Mouse (Mus musculus) G1E (cell line): ENCODE data around the gene Nacc2. TPM values are rescaled to one million over a fixed set of nuclear protein-coding genes. Genes with fewer than 3 reads are reported as not detected.

Experiments used
- ATAC-seq: 2 replicates; pipeline ENCODE4 v1.8.0; 2016; ENCODE audit warnings: mild to moderate bottlenecking; ENCODE audit not compliant: insufficient number of reproducible peaks, poor library complexity, low FRiP score, severe bottlenecking; ENCODE audit errors: extremely low read depth
- DNase-seq: peaks from one replicate; pipeline ENCODE4 v3.0.0; 2012; ENCODE audit warnings: low spot score
- H3K27me3 ChIP-seq: 2 replicates; pipeline ENCODE4 v1.6.1; 2012; ENCODE audit warnings: mild to moderate bottlenecking, low read length, inconsistent platforms; ENCODE audit not compliant: insufficient read depth
- H3K36me3 ChIP-seq: replicated peaks from 2 replicates; pipeline ENCODE3; 2012; ENCODE audit warnings: mild to moderate bottlenecking, inconsistent platforms
- H3K4me1 ChIP-seq: 2 replicates; pipeline ENCODE4 v1.6.1; 2012; ENCODE audit warnings: low read depth, low read length, inconsistent platforms, mixed read lengths; ENCODE audit not compliant: insufficient read depth
- H3K4me3 ChIP-seq: 2 replicates; pipeline ENCODE4 v1.5.1; 2012; ENCODE audit warnings: low read depth, mild to moderate bottlenecking, inconsistent platforms, low read length, moderate library complexity, mixed read lengths
- H3K9me3 ChIP-seq: replicated peaks from 2 replicates; pipeline ENCODE4 v1.6.1; 2012; ENCODE audit warnings: inconsistent platforms
- CTCF ChIP-seq: IDR thresholded peaks from 2 replicates; pipeline ENCODE4 v1.5.1; 2012; ENCODE audit warnings: low read depth, low read length, inconsistent platforms, mixed read lengths
- GATA1 ChIP-seq: IDR thresholded peaks from 2 replicates; pipeline ENCODE4 v1.6.1; 2012; ENCODE audit warnings: borderline replicate concordance, low read length, inconsistent platforms, mixed read lengths
- GATA2 ChIP-seq: IDR thresholded peaks from 2 replicates; pipeline ENCODE4 v1.6.1; 2012; ENCODE audit warnings: low read depth, low read length, inconsistent platforms, borderline replicate concordance
- POLR2AphosphoS5 ChIP-seq: IDR thresholded peaks from 2 replicates; pipeline ENCODE4 v1.6.1; 2012; ENCODE audit warnings: low read depth, low read length, inconsistent platforms; ENCODE audit not compliant: insufficient replicate concordance
- TAL1 ChIP-seq: conservative IDR thresholded peaks from 2 replicates; pipeline ENCODE4 v1.6.1; 2012; ENCODE audit warnings: low read depth, low read length, inconsistent platforms, mixed read lengths
- polyA plus RNA-seq: library from polyadenylated mRNA; stranded (reverse); fragments of >175 nt; gene quantifications from 2 replicates; pipeline ENCODE4 v1.2.3, GENCODE M21; 2012
- total RNA-seq, 2 experiments: library from RNA; stranded (forward) in 1 of 2; stranded (reverse) in 1 of 2; fragments of 200-1000 nt in 1 of 2; fragments of >200 nt in 1 of 2; fragmentation: Nextera tagmentation in 1 of 2; gene quantifications; 2 replicates each; pipeline ENCODE4 v1.2.3; 2014 to 2017

Gene Nacc2
- total and polyA plus RNA-seq, 3 experiments, result 2.0 to 4.3 (median 2.6) TPM

- H3K27me3 ChIP-seq, result no peaks in the 10 kb centered on the region
- TF ChIP-seq GATA1, result no peak
- TF ChIP-seq CTCF, result no peak
- TF ChIP-seq POLR2AphosphoS5, result no peak
- TF ChIP-seq GATA2, result no peak
- TF ChIP-seq TAL1, result no peak
- ATAC-seq (peak; percentile 70), DNase-seq (peak; percentile 79)
- H3K4me1 ChIP-seq, result peaks cover 72% of the 10 kb centered on the region
- peaks cover 58% of the 10 kb centered on the region for H3K36me3 ChIP-seq
- H3K4me3 ChIP-seq, result peak overlapping the region; percentile 69
- H3K9me3 ChIP-seq, result peaks cover 4% of the 10 kb centered on the region
Measured at GRCm38 (mm10) chr2:26132628-26133551, 9.9 kb upstream of the Nacc2 start.

GRCm38 (mm10) chr2:26131327-26131726 lies 8.3 kb upstream of the Nacc2 start:
- H3K9me3 ChIP-seq, result peaks cover 4% of the 10 kb centered on the region
- no peaks in the 10 kb centered on the region; the same call in 1 of the 2 replicates for H3K27me3 ChIP-seq
- no peak overlapping the region for H3K4me3 ChIP-seq
- no peak for ATAC-seq
- no peak for TF ChIP-seq POLR2AphosphoS5
- TF ChIP-seq TAL1, result no peak
- TF ChIP-seq GATA2, result no peak
- no peak for TF ChIP-seq CTCF
- no peak for TF ChIP-seq GATA1
- peaks cover 42% of the 10 kb centered on the region for H3K36me3 ChIP-seq
- DNase-seq, result no peak
- H3K4me1 ChIP-seq, result peaks cover 58% of the 10 kb centered on the region

- H3K36me3 ChIP-seq, result peaks cover 30% of the 10 kb centered on the region
- no peak for DNase-seq
- TF ChIP-seq POLR2AphosphoS5, result no peak
- TF ChIP-seq TAL1, result no peak
- no peak for TF ChIP-seq GATA2
Measured at GRCm38 (mm10) chr2:26129962-26130361, 6.9 kb upstream of the Nacc2 start.

GRCm38 (mm10) chr2:26129346-26129745 lies 6.3 kb upstream of the Nacc2 start:
- peaks cover 4% of the 10 kb centered on the region for H3K9me3 ChIP-seq
- H3K4me3 ChIP-seq, result no peak overlapping the region
- peaks cover 24% of the 10 kb centered on the region for H3K36me3 ChIP-seq
- no peak for DNase-seq
- ATAC-seq, result no peak
- H3K4me1 ChIP-seq, result peaks cover 46% of the 10 kb centered on the region
- TF ChIP-seq CTCF, result no peak
- no peak for TF ChIP-seq GATA1
- TF ChIP-seq TAL1, result no peak
- no peak for TF ChIP-seq GATA2
- no peak for TF ChIP-seq POLR2AphosphoS5
- H3K27me3 ChIP-seq, result peaks cover 8% of the 10 kb centered on the region; the same call in 1 of the 2 replicates

More at GRCm38 (mm10) chr2:26129962-26130361, 6.9 kb upstream of the Nacc2 start:
- Histone ChIP-seq H3K4me3 (no peak overlapping the region), H3K27me3 (peaks cover 8% of the 10 kb centered on the region; the same call in 1 of the 2 replicates), H3K9me3 (peaks cover 4% of the 10 kb centered on the region), H3K4me1 (peaks cover 51% of the 10 kb centered on the region)
- no peak for ATAC-seq

GRCm38 (mm10) chr2:26122171-26123078 lies 595 bp downstream of the Nacc2 start:
- peaks cover 61% of the 10 kb centered on the region for H3K27me3 ChIP-seq
- no peak for TF ChIP-seq POLR2AphosphoS5
- no peak for TF ChIP-seq GATA2
- TF ChIP-seq CTCF, result no peak
- no peak for TF ChIP-seq TAL1
- no peak for TF ChIP-seq GATA1
- peak overlapping the region; percentile 74 for H3K4me3 ChIP-seq
- ATAC-seq (no peak), DNase-seq (no peak)
- no peaks in the 10 kb centered on the region for H3K9me3 ChIP-seq
- peaks cover 28% of the 10 kb centered on the region for H3K4me1 ChIP-seq
- H3K36me3 ChIP-seq, result no peaks in the 10 kb centered on the region
